Mouse (Mus musculus) C2C12 (cell line): ENCODE measurements around the gene Mybpc3. TPM values are rescaled to one million over a fixed set of nuclear protein-coding genes. Genes with fewer than 3 reads are reported as not detected.
A peak's percentile ranks its signal among the peaks of the same experiment; 100 is the strongest.

Experiments used
- H3K27me3 ChIP-seq: one replicate; pipeline ENCODE4 v1.6.1; 2011; ENCODE audit not compliant: control insufficient read depth, insufficient read depth, insufficient read length
- H3K36me3 ChIP-seq: one replicate; pipeline ENCODE4 v1.6.1; 2011; ENCODE audit not compliant: control insufficient read depth, insufficient read depth
- H3K4me3 ChIP-seq: one replicate; pipeline ENCODE4 v1.5.1; 2011; ENCODE audit warnings: mild to moderate bottlenecking, control low read depth; ENCODE audit not compliant: poor library complexity, insufficient read depth, severe bottlenecking
- H3K79me2 ChIP-seq: one replicate; pipeline ENCODE4 v1.6.1; 2011; ENCODE audit not compliant: control insufficient read depth, insufficient read depth
- H3K79me3 ChIP-seq: one replicate; pipeline ENCODE4 v1.6.1; 2011; ENCODE audit warnings: low read depth, control low read depth
- H3ac ChIP-seq: one replicate; pipeline ENCODE3; 2011; ENCODE audit warnings: low read depth; ENCODE audit not compliant: control insufficient read depth, insufficient read length
- CEBPB ChIP-seq: IDR thresholded peaks from one replicate; pipeline ENCODE4 v1.6.1; 2011; ENCODE audit warnings: low read depth, mild to moderate bottlenecking, control low read depth, moderate library complexity
- CTCF ChIP-seq: IDR thresholded peaks from one replicate; pipeline ENCODE4 v1.5.1; 2011; ENCODE audit not compliant: control insufficient read depth, insufficient read depth, insufficient read length
- FOSL1 ChIP-seq: IDR thresholded peaks from one replicate; pipeline ENCODE4 v1.8.0; 2011; ENCODE audit warnings: mild to moderate bottlenecking, low read length; ENCODE audit not compliant: poor library complexity, insufficient read depth, severe bottlenecking
- MAX ChIP-seq: IDR thresholded peaks from one replicate; pipeline ENCODE4 v1.6.1; 2011; ENCODE audit warnings: mild to moderate bottlenecking, control low read depth
- MYOD1 ChIP-seq: IDR thresholded peaks from one replicate; pipeline ENCODE4 v1.6.1; 2011; ENCODE audit warnings: low read depth; ENCODE audit not compliant: control insufficient read depth, insufficient read length
- MYOG ChIP-seq: IDR thresholded peaks from one replicate; pipeline ENCODE4 v1.6.1; 2011; ENCODE audit not compliant: control insufficient read depth, insufficient read length; ENCODE audit errors: extremely low read depth
- USF1 ChIP-seq: IDR thresholded peaks from one replicate; pipeline ENCODE4 v1.6.1; 2011; ENCODE audit warnings: low read depth, mild to moderate bottlenecking, control low read depth, moderate library complexity
- long read RNA-seq, 2 experiments: library from polyadenylated mRNA; unstranded; transcript quantifications; one replicate each; pipeline ENCODE4 v2.0.0; 2019 to 2020
- polyA plus RNA-seq: library from polyadenylated mRNA; unstranded; fragments of >200 nt; fragmentation: generic; extraction: Trizol; gene quantifications from one replicate; pipeline ENCODE4 v1.2.1, GENCODE M21; 2012; ENCODE audit warnings: missing spikeins

The Mybpc3 gene
- polyA plus RNA-seq = not detected
- long read RNA-seq, experiment 1 = 0 reads
- long read RNA-seq, experiment 2 = 0 reads

DNA sequence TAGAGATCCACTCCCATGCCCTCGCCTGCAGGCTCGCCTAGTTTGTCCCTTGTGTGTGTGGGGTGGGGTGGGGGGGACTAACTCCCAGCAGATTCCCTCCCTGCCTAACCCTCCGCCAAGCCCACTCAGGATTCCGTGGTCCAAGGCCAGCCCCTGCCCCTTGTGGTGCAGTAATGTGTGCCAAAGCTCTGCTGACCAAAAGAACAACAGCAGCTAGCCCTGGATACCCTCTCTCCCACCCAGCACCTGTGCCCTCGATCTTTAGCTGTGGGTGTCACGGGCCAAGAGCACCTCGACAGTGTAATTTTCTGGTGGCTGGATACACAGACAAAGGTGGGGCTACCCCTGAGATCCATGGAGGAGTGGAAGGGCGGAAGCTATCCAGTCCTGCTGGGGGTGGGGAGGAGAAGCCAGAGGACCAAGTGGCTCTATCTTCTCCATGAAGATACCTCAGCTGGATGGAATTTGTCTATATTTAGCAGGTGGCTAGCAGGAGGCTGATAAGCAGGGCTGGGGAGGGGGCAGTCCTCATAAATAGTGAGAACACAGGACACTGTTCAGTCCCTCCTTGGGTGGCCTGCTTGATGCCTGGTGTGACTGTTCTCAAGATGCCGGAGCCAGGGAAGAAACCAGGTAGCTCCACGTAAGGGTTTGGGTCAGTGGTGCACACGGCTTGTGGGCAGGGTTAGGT is at the start of gene Mybpc3:
TSS of gene Mybpc3 (plus strand) at position 560 of the 691 bp plus-strand sequence.
- H3K36me3 ChIP-seq = no peaks in the 10 kb centered on the region
- H3K79me3 ChIP-seq = no peaks in the 10 kb centered on the region
- TF ChIP-seq CEBPB = no peak
- TF ChIP-seq MYOG = no peak
- TF ChIP-seq MAX = no peak
- TF ChIP-seq FOSL1 = no peak
- no peak for TF ChIP-seq MYOD1
- no peak for TF ChIP-seq USF1
- TF ChIP-seq CTCF = no peak
- H3K79me2 ChIP-seq = no peaks in the 10 kb centered on the region
- no peak within 1 kb of the TSS for H3K4me3 ChIP-seq
- H3ac ChIP-seq = no peak within 1 kb of the TSS
- peaks cover 41% of the 10 kb centered on the region for H3K27me3 ChIP-seq

DNA sequence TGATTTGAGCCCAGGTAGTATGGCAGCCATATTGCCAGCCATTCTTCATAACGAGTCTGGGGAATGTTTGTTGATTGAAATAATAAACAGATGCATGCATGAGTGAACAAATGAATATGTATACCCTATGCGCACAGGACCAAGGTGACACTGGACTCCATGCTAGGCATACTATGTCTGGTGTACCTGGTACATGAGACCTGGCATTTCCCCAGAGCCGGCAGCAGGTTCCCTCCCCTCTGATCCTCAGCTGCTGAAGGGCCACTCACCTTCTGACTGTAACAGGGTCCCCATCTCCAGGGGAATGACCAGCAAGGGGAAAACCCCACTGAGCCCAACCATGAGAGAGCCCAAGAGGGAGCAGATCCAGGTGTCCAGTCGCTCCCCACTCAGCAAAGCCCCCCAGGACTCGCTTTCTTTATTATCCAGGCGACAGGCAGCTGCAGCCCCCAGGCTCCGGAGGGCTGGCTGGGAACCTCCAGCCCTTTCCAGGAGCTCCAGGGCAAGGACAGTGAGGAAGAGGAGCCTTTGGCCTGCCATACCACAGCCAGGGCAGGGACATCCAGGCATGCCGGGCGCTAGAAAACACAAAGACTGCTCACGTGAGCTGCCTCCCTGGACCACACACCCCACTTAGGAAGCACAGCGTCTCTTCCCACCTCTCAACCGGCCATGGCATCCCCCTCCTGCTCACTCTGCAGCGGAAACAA is 49.6 kb upstream of the Mybpc3 start:
- H3K4me3 ChIP-seq = peak overlapping the region; percentile 75
- peak overlapping the region; percentile 86 for H3ac ChIP-seq
- peaks cover 40% of the 10 kb centered on the region for H3K79me2 ChIP-seq
- peaks cover 37% of the 10 kb centered on the region for H3K36me3 ChIP-seq
- H3K27me3 ChIP-seq = no peaks in the 10 kb centered on the region
- no peak for TF ChIP-seq MAX
- TF ChIP-seq USF1 = peak; percentile 56
- H3K79me3 ChIP-seq = peaks cover 7% of the 10 kb centered on the region

DNA sequence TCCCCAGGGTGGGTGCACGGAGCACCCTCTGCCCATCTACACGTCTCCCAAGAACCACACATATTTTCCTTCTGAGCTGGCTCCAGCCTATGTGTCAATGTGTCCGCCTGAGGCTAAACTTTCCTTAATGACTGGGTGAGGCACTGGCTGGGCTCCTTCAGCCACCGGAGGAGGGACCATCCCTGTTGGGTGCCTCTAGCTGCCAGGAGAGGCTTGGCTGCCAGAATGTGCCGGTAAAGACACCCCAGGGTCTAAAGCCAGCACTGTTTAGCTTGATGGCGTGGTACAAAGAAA is 49.1 kb upstream of the Mybpc3 start:
- Histone ChIP-seq H3ac (peak overlapping the region; percentile 86), H3K4me3 (peak overlapping the region; percentile 75), H3K79me3 (peaks cover 7% of the 10 kb centered on the region), H3K36me3 (peaks cover 32% of the 10 kb centered on the region), H3K79me2 (peaks cover 40% of the 10 kb centered on the region), H3K27me3 (no peaks in the 10 kb centered on the region)
- TF ChIP-seq CEBPB (no peak), MAX (no peak), CTCF (no peak), MYOD1 (no peak), MYOG (no peak), FOSL1 (no peak), USF1 (no peak)

DNA sequence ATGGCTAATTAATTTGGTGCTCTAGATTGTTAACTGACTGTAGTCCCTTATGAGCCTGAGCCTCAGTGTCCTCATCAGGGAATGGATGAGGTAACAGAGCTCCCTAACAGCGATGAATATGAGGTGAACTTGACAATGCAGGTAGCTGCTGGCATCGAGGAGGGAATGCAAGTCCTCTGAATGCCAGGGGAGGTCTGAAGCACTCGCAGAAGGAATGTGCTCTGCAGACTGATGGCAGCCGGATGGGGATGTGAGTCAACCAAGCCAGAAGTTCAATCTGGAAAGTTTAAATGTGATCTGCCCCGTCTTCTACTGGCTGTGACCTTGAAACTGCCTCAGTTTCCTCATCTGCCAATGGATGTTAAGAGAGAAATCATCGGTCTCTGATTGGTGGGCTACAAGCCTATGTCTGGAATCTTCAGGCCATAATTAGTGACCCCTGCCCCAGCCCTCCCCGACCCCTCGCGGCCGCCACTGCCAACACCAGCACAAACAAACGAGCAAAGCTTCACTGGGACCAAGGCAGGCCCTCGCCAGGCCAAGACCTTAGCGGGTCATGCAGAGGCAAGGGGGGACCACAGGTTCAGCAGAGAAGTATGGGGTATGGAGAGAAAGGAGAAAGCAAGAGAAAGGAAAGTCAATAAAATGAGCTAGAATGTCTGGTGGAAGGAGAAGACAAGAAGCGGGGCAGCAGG is 48.5 kb upstream of the Mybpc3 start:
- Histone ChIP-seq H3ac (peak overlapping the region; percentile 86), H3K36me3 (peaks cover 26% of the 10 kb centered on the region), H3K79me3 (peaks cover 7% of the 10 kb centered on the region), H3K79me2 (peaks cover 40% of the 10 kb centered on the region), H3K4me3 (peak overlapping the region; percentile 75), H3K27me3 (no peaks in the 10 kb centered on the region)
- TF ChIP-seq MAX (no peak), CEBPB (no peak), MYOD1 (no peak), USF1 (no peak), CTCF (no peak)

DNA sequence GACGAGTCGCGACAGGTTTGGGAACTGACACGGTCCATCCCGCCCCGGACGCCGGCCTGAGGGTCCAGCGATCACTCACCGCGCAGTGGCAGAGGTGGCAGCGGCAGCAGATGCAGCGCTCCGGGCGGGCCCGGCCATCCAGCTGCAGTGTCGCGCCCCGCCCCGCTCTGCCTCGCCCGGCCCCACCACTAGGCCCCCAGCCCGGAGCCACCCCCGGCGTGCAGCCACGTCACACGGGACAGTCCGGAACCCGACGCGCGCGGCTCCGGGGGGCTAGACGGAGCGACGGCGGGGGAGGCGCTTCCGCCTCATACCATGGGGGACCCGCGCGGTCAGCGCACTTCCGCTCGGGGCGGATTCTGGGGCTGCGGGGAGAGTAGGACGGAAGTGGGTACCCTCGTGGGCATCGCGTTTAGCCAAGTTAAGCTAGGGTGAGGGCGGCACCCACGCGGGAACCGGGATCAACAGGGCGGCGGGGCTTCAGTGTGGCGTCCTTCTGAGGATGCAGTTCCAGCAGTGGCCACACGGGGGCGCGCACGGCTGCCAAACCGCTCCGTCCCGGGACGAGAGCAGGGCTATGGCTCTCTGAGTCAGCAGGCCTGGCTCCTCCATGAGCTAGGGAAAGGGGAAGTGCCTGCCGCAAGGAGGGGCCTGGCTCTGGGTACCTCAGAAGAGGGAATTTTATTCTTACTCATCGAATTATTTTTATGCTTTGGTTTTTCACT is 47.7 kb upstream of the Mybpc3 start, which contains the start of gene Slc39a13:
TSS of gene Slc39a13 (minus strand) at position 342 of the 725 bp plus-strand sequence.
- Histone ChIP-seq H3K79me3 (peaks cover 7% of the 10 kb centered on the region), H3ac (peak within 1 kb of the TSS; percentile 86), H3K36me3 (peaks cover 19% of the 10 kb centered on the region), H3K4me3 (peak within 1 kb of the TSS; percentile 75), H3K27me3 (no peaks in the 10 kb centered on the region), H3K79me2 (peaks cover 40% of the 10 kb centered on the region)
- TF ChIP-seq MAX (peak; percentile 64), MYOD1 (no peak), CTCF (peak; percentile 99)
